Mouse (Mus musculus): ENCODE measurements around the gene Fam189a1. TPM values are rescaled to one million over a fixed set of nuclear protein-coding genes. Genes with fewer than 3 reads are reported as not detected.

The Fam189a1 gene
- polyA plus RNA-seq, 1 experiment from 2014 or later = 2.3 TPM

DNA sequence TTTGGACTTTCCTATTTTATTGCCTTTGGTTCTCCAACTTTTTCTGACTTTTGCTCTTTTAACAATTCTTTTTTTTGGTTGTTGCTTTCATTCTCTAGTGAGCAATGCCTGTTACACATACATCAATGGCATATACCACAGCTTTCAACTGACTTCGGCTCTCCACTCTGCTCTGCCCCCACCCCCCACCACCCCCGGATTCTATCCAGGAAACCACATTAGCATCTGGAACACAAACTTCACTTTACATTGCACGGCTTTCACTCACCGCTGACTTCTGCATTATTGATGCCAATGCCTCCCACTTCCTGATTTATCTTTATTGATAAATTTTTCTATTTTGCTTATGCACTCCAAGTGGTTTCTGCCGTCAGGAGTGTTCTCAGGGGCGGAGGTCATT, 146.1 kb downstream of the Fam189a1 start:
- no peaks in the 10 kb centered on the region for H3K36me3 ChIP-seq (ENCODE audit: control insufficient read depth, insufficient read depth, low read length)
- no peaks in the 10 kb centered on the region for H3K9me3 ChIP-seq (ENCODE audit: control insufficient read depth, low read length)
- no peak overlapping the region for H3K4me2 ChIP-seq (ENCODE audit: low read length)
- WGBS = 32% methylated on average over 6 of the region's 6 CpGs
- no peak for ATAC-seq (replicated peaks; ENCODE audit: low FRiP score, low TSS enrichment, low read depth)
- no peak overlapping the region for H3K4me3 ChIP-seq (ENCODE audit: low read depth, low read length)
- H3K27ac ChIP-seq (ENCODE audit: low read depth) = peak overlapping the region; percentile 36; the same call in 1 of the 2 replicates
- no peak for DNase-seq (ENCODE audit: low spot score)
- peaks cover 18% of the 10 kb centered on the region for H3K4me1 ChIP-seq (replicated peaks; ENCODE audit: control insufficient read depth, insufficient read depth, low read length)
- no peak overlapping the region for H3K9ac ChIP-seq (ENCODE audit: low read length)
- H3K27me3 ChIP-seq (replicated peaks; ENCODE audit: control insufficient read depth, insufficient read depth, low read length) = no peaks in the 10 kb centered on the region

DNA sequence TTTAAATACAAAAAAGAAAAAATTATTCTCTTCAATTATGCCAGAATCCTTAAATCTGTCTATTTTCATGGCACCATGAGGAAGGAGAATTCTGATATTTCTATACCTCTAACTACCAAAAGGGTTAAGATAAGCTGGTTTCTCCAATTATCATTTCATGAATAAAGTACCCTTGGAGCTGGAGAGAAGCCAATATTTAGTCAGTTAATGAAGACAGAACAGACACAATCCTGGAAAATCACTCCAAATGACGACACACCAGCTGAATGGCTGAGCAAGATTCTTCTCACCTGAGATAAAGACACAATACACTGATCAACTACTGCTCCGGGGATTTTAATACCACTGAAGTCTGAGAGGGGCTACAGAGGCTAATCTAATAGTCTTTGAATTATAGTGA, 150.6 kb downstream of the Fam189a1 start:
- H3K9ac ChIP-seq (ENCODE audit: low read length) = no peak overlapping the region
- ATAC-seq (replicated peaks; ENCODE audit: low FRiP score, low TSS enrichment, low read depth) (no peak), DNase-seq (ENCODE audit: low spot score) (no peak)
- no peaks in the 10 kb centered on the region for H3K9me3 ChIP-seq (ENCODE audit: control insufficient read depth, low read length)
- H3K27ac ChIP-seq (ENCODE audit: low read depth) = no peak overlapping the region
- peaks cover 7% of the 10 kb centered on the region; the same call in 1 of the 2 replicates for H3K4me1 ChIP-seq (replicated peaks; ENCODE audit: control insufficient read depth, insufficient read depth, low read length)
- no peaks in the 10 kb centered on the region for H3K36me3 ChIP-seq (ENCODE audit: control insufficient read depth, insufficient read depth, low read length)
- H3K4me2 ChIP-seq (ENCODE audit: low read length) = no peak overlapping the region
- no peak overlapping the region for H3K4me3 ChIP-seq (ENCODE audit: low read depth, low read length)
- H3K27me3 ChIP-seq (replicated peaks; ENCODE audit: control insufficient read depth, insufficient read depth, low read length) = no peaks in the 10 kb centered on the region
- 67% methylated on average over 2 of the region's 2 CpGs for WGBS

DNA sequence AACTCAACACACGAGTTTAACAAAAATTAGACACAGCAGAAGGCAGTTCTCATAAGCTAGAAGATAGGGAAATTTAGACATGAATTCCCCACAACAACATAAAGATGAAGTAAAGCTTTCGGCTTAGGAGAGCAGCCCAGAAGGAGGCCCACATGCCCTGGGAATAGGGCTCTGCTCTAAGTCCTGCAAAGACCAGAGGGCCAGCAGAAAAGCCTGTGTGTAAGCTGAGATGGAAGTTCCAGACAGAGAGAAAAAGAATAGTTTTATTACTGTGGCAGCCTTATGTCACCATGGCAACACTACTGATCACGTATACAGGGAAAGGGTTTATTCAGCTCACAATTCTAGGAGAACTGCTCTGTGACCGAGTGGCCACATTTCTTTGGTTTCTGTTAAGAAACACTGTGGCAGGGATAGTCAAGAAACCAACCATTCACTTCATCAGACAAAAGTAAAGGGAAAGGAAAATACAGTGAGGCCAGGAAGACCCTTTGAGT, 156.6 kb downstream of the Fam189a1 start:
- Histone ChIP-seq H3K9me3 (ENCODE audit: control insufficient read depth, low read length) (no peaks in the 10 kb centered on the region), H3K4me1 (replicated peaks; ENCODE audit: control insufficient read depth, insufficient read depth, low read length) (no peaks in the 10 kb centered on the region), H3K27ac (ENCODE audit: low read depth) (no peak overlapping the region), H3K27me3 (replicated peaks; ENCODE audit: control insufficient read depth, insufficient read depth, low read length) (no peaks in the 10 kb centered on the region), H3K4me3 (ENCODE audit: low read depth, low read length) (no peak overlapping the region), H3K36me3 (ENCODE audit: control insufficient read depth, insufficient read depth, low read length) (no peaks in the 10 kb centered on the region), H3K4me2 (ENCODE audit: low read length) (no peak overlapping the region), H3K9ac (ENCODE audit: low read length) (no peak overlapping the region)
- ATAC-seq (replicated peaks; ENCODE audit: low FRiP score, low TSS enrichment, low read depth) (no peak), DNase-seq (ENCODE audit: low spot score) (no peak)
- WGBS = 58% methylated on average over 4 of the region's 4 CpGs

DNA sequence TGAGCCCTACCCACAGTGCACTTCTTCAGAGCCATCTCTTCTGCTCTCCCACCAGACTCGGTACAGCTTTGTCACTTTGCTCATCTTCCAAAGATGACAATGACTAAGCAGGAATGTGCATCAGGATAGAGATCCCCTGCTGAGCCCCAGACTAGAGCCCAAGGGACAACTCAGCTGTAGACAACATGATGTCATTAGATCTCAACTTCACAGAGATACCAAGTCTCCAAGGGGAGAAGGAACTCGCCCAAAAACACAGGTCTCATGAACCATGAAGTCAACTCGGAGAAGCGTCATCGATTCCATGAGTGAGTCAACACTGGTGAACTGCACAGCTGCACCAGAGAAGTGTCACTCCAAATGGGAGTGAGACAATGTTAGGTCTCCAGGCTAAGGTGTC, 158.6 kb downstream of the Fam189a1 start:
- Histone ChIP-seq H3K9ac (ENCODE audit: low read length) (no peak overlapping the region), H3K36me3 (ENCODE audit: control insufficient read depth, insufficient read depth, low read length) (no peaks in the 10 kb centered on the region)

DNA sequence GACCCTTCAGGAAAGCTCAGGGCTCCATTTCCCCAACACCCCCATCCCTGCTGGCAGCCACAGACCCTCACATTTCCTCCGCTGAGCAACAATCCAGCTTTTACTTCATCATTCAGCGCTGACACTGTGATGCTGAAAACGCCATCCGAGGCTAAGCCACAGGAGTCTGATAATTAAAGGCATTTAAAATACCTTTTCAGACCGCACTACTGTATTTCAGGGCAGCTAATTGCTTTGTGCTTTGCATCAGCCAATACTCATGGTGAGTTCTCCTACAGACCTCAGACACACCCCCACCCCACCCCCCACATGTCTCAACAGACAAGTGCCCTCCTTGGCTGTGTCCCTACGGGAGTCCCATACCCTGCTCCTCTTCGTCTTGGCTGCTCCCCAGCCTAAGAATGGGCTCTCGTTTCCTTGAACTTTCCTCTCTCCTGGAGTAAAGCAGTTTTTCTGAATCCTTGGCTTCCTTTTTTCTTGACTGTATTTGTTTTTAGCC, 160.4 kb downstream of the Fam189a1 start:
- no peak overlapping the region for H3K4me2 ChIP-seq (ENCODE audit: low read length)
- H3K4me3 ChIP-seq (ENCODE audit: low read depth, low read length) = no peak overlapping the region
- H3K27ac ChIP-seq (ENCODE audit: low read depth) = no peak overlapping the region
- H3K27me3 ChIP-seq (replicated peaks; ENCODE audit: control insufficient read depth, insufficient read depth, low read length) = no peaks in the 10 kb centered on the region
- WGBS = 57% methylated on average over 8 of the region's 8 CpGs
- no peaks in the 10 kb centered on the region for H3K4me1 ChIP-seq (replicated peaks; ENCODE audit: control insufficient read depth, insufficient read depth, low read length)
- no peaks in the 10 kb centered on the region for H3K36me3 ChIP-seq (ENCODE audit: control insufficient read depth, insufficient read depth, low read length)
- H3K9me3 ChIP-seq (ENCODE audit: control insufficient read depth, low read length) = no peaks in the 10 kb centered on the region
- H3K9ac ChIP-seq (ENCODE audit: low read length) = no peak overlapping the region
- DNase-seq (ENCODE audit: low spot score) (no peak), ATAC-seq (replicated peaks; ENCODE audit: low FRiP score, low TSS enrichment, low read depth) (no peak)

More for the DNA sequence above, 158.6 kb downstream of the Fam189a1 start:
- Histone ChIP-seq H3K27me3 (replicated peaks; ENCODE audit: control insufficient read depth, insufficient read depth, low read length) (no peaks in the 10 kb centered on the region), H3K9me3 (ENCODE audit: control insufficient read depth, low read length) (no peaks in the 10 kb centered on the region), H3K4me2 (ENCODE audit: low read length) (no peak overlapping the region), H3K27ac (ENCODE audit: low read depth) (no peak overlapping the region), H3K4me1 (replicated peaks; ENCODE audit: control insufficient read depth, insufficient read depth, low read length) (no peaks in the 10 kb centered on the region), H3K4me3 (ENCODE audit: low read depth, low read length) (no peak overlapping the region)
- whole genome bisulfite sequencing = 94% methylated on average over 5 of the region's 5 CpGs
- DNase-seq (ENCODE audit: low spot score) (no peak), ATAC-seq (replicated peaks; ENCODE audit: low FRiP score, low TSS enrichment, low read depth) (no peak)

DNA sequence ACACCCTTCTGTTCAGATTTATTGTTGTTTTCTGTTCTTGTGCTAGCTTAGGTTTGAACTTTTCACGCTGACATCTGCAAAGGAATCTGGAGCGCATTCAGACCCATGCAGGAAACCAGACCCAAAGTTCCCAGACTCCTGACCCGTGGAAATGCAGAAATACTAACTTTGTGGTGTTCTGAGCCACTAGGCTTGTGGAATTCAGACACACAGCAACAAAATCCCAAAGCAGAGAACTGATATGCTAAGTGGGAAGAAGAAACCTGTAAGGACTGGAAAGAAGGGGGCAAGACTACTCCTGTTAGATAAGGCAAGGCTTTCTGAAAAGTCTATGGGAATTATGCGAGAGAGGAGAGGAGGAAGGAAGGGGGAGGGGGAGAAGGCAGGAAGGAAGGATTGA, 167.0 kb downstream of the Fam189a1 start:
- no peak for ATAC-seq (replicated peaks; ENCODE audit: low FRiP score, low TSS enrichment, low read depth)
- Histone ChIP-seq H3K27me3 (replicated peaks; ENCODE audit: control insufficient read depth, insufficient read depth, low read length) (no peaks in the 10 kb centered on the region), H3K9me3 (ENCODE audit: control insufficient read depth, low read length) (no peaks in the 10 kb centered on the region), H3K4me2 (ENCODE audit: low read length) (no peak overlapping the region), H3K4me3 (ENCODE audit: low read depth, low read length) (no peak overlapping the region), H3K27ac (ENCODE audit: low read depth) (no peak overlapping the region), H3K4me1 (replicated peaks; ENCODE audit: control insufficient read depth, insufficient read depth, low read length) (no peaks in the 10 kb centered on the region), H3K9ac (ENCODE audit: low read length) (no peak overlapping the region), H3K36me3 (ENCODE audit: control insufficient read depth, insufficient read depth, low read length) (no peaks in the 10 kb centered on the region)
- no peak for DNase-seq (ENCODE audit: low spot score)
- 74% methylated on average over 4 of the region's 4 CpGs for WGBS

DNA sequence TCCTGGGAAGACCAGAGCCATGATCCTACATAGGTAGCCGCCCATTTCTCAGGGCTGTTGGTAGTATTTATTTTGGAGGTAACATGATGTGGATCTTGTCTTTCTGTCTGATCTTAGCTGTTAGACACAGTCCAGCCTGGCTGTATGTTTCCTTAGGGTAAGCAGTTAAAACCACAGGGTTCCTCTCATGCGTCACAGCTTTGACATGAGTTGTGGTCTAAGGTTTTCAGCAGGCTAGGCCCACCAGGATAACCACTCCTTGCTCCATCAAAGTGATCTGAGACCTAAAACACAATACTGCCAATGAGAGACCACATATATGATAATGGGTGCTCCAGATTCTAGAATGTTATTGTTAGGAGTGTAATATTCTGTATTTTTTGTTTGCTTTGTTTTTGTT, 168.4 kb downstream of the Fam189a1 start:
- DNase-seq (ENCODE audit: low spot score) (no peak), ATAC-seq (replicated peaks; ENCODE audit: low FRiP score, low TSS enrichment, low read depth) (no peak)
- Histone ChIP-seq H3K4me2 (ENCODE audit: low read length) (no peak overlapping the region), H3K9me3 (ENCODE audit: control insufficient read depth, low read length) (no peaks in the 10 kb centered on the region), H3K36me3 (ENCODE audit: control insufficient read depth, insufficient read depth, low read length) (no peaks in the 10 kb centered on the region), H3K27me3 (replicated peaks; ENCODE audit: control insufficient read depth, insufficient read depth, low read length) (no peaks in the 10 kb centered on the region), H3K27ac (ENCODE audit: low read depth) (no peak overlapping the region), H3K4me1 (replicated peaks; ENCODE audit: control insufficient read depth, insufficient read depth, low read length) (no peaks in the 10 kb centered on the region), H3K9ac (ENCODE audit: low read length) (no peak overlapping the region), H3K4me3 (ENCODE audit: low read depth, low read length) (no peak overlapping the region)
- WGBS = 90% methylated on average over 2 of the region's 2 CpGs

DNA sequence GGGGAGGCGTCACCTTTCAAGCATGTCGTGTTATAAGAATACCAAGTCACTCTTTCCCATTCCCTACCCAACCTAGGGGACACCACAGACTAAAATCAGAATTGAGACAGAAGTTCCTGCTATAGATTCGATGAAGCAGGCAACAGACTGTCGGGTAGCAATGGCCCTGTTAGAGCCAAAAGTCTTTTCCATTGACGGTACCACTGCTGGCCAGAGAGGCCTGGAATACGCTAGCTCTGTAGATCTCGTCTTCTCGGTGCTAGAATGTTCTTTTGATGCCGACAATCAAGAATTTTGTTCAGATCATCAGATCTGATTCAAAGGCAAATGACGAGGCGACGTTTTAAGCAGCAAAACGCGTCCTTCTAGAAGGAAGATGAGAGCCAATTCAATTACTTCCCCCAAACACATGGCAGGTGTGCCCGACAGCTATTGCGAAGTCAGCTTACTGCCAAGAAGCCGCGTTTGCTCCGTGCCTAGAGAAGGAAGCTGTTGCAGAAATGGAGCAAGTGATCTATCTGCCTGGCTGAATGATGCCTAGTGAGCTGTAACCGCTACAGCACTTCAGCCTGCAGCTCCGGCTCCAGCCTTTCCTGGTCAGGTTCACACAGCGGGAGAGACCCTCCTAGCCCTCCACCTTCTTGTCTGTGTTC, 171.8 kb downstream of the Fam189a1 start:
- H3K27me3 ChIP-seq (replicated peaks; ENCODE audit: control insufficient read depth, insufficient read depth, low read length) = no peaks in the 10 kb centered on the region
- WGBS = 89% methylated on average over 22 of the region's 22 CpGs
- no peak overlapping the region for H3K9ac ChIP-seq (ENCODE audit: low read length)
- ATAC-seq (replicated peaks; ENCODE audit: low FRiP score, low TSS enrichment, low read depth) = no peak
- no peaks in the 10 kb centered on the region for H3K4me1 ChIP-seq (replicated peaks; ENCODE audit: control insufficient read depth, insufficient read depth, low read length)
- no peak overlapping the region for H3K4me2 ChIP-seq (ENCODE audit: low read length)
- peak; percentile 15 for DNase-seq (ENCODE audit: low spot score)
- H3K36me3 ChIP-seq (ENCODE audit: control insufficient read depth, insufficient read depth, low read length) = no peaks in the 10 kb centered on the region
- H3K27ac ChIP-seq (ENCODE audit: low read depth) = no peak overlapping the region
- no peaks in the 10 kb centered on the region for H3K9me3 ChIP-seq (ENCODE audit: control insufficient read depth, low read length)
- no peak overlapping the region for H3K4me3 ChIP-seq (ENCODE audit: low read depth, low read length)
